Mouse (Mus musculus) testis, adult 10 weeks (tissue): ENCODE measurements around the gene Zbtb8b. TPM values are rescaled to one million over a fixed set of nuclear protein-coding genes. Genes with fewer than 3 reads are reported as not detected.

Source experiments
- polyA plus RNA-seq: library from polyadenylated mRNA; stranded (reverse); fragments of 350-450 nt; fragmentation: Illumina TruSeq; extraction: RNeasy Lipid Tissue Mini Kit (QIAGEN cat#74804); gene quantifications from one replicate; pipeline ENCODE4 v1.2.3, GENCODE M21; 2014; ENCODE audit warnings: low read depth, low replicate concordance

Zbtb8b gene
- polyA plus RNA-seq: 1.9 TPM

GRCm38 (mm10) chr4:129440340-129441063 is at the start of gene Zbtb8b:
TSS of gene Zbtb8b (minus strand) at chr4:129440853.

GRCm38 (mm10) chr4:129461183-129461960 is 20.7 kb upstream of the Zbtb8b start, which contains the start of gene Bsdc1:
TSS of gene Bsdc1 (plus strand) at chr4:129461581.

GRCm38 (mm10) chr4:129377601-129378390 is 62.9 kb downstream of the Zbtb8b start, which contains the start of gene Zbtb8a:
TSS of gene Zbtb8a (minus strand) at chr4:129378116.

Other genes starting within 250 kb of the Zbtb8b start
- gene C77080, start 179.4 kb downstream of the Zbtb8b start, polyA plus RNA-seq: 0.06 TPM
- 0.35 TPM for gene Sync, start 153.2 kb downstream of the Zbtb8b start, polyA plus RNA-seq
- 172 TPM for gene Rbbp4, start 105.5 kb downstream of the Zbtb8b start, polyA plus RNA-seq
- gene Zbtb8os, start 105.2 kb downstream of the Zbtb8b start, polyA plus RNA-seq: 79.2 TPM
- 1.0 TPM for gene Zbtb8a, start 62.7 kb downstream of the Zbtb8b start, polyA plus RNA-seq
- 12.7 TPM for gene Bsdc1, start 20.7 kb upstream of the Zbtb8b start, polyA plus RNA-seq
- 76.5 TPM for gene Tssk3, start 50.2 kb upstream of the Zbtb8b start, polyA plus RNA-seq
- not detected for gene Fam229a, start 50.3 kb upstream of the Zbtb8b start, polyA plus RNA-seq
- gene Marcksl1, start 72.7 kb upstream of the Zbtb8b start, polyA plus RNA-seq: 80.2 TPM
- 125 TPM for gene Hdac1, start 101.9 kb upstream of the Zbtb8b start, polyA plus RNA-seq
- gene Lck, start 132.8 kb upstream of the Zbtb8b start, polyA plus RNA-seq: 0.55 TPM
- gene Fam167b, start 137.7 kb upstream of the Zbtb8b start, polyA plus RNA-seq: not detected
- 18.7 TPM for gene Eif3i, start 159.8 kb upstream of the Zbtb8b start, polyA plus RNA-seq
- 20.7 TPM for gene Tmem234, start 159.8 kb upstream of the Zbtb8b start, polyA plus RNA-seq
- gene Dcdc2b, start 173.4 kb upstream of the Zbtb8b start, polyA plus RNA-seq: not detected
- gene Iqcc, start 178.2 kb upstream of the Zbtb8b start, polyA plus RNA-seq: 11.5 TPM
- gene Ccdc28b, start 183.1 kb upstream of the Zbtb8b start, polyA plus RNA-seq: 1.8 TPM
- gene Txlna, start 200.2 kb upstream of the Zbtb8b start, polyA plus RNA-seq: 6.8 TPM
- 296 TPM for gene Kpna6, start 231.9 kb upstream of the Zbtb8b start, polyA plus RNA-seq